Mouse (Mus musculus) heart, embryonic 11.5 days (tissue): ENCODE results near the gene Ikzf2. TPM values are rescaled to one million over a fixed set of nuclear protein-coding genes. Genes with fewer than 3 reads are reported as not detected.

ENCODE experiments used
- ATAC-seq: fragments of 200-750 bp; cut with Nextera tagmentation; replicated peaks from 2 replicates; pipeline ENCODE4 v1.8.0; 2017; ENCODE audit warnings: moderate library complexity; ENCODE audit not compliant: insufficient number of reproducible peaks, low FRiP score, low TSS enrichment
- H3K27ac ChIP-seq: fragments of 300-500 bp; sonication (generic); 2 replicates; pipeline ENCODE4 v1.5.1; 2014; ENCODE audit warnings: mild to moderate bottlenecking, low read depth, low read length
- H3K27me3 ChIP-seq: fragments of 300-500 bp; sonication (generic); 2 replicates; pipeline ENCODE4 v1.6.1; 2014; ENCODE audit warnings: mild to moderate bottlenecking, low read length, mixed read lengths; ENCODE audit not compliant: control insufficient read depth, insufficient read depth
- H3K36me3 ChIP-seq: fragments of 300-500 bp; sonication (generic); 2 replicates; pipeline ENCODE4 v1.6.1; 2014; ENCODE audit warnings: mild to moderate bottlenecking, low read length, moderate library complexity, mixed read lengths; ENCODE audit not compliant: control insufficient read depth, insufficient read depth
- H3K4me1 ChIP-seq: fragments of 300-500 bp; sonication (generic); 2 replicates; pipeline ENCODE4 v1.6.1; 2014; ENCODE audit warnings: low read length; ENCODE audit not compliant: control insufficient read depth, insufficient read depth
- H3K4me2 ChIP-seq: fragments of 300-500 bp; sonication (generic); 2 replicates; pipeline ENCODE4 v1.6.1; 2014; ENCODE audit warnings: mild to moderate bottlenecking, moderate library complexity
- H3K4me3 ChIP-seq: fragments of 300-500 bp; sonication (generic); 2 replicates; pipeline ENCODE4 v1.5.1; 2014; ENCODE audit warnings: low read depth, low read length
- H3K9ac ChIP-seq: fragments of 300-500 bp; sonication (generic); 2 replicates; pipeline ENCODE4 v1.6.1; 2014; ENCODE audit warnings: mild to moderate bottlenecking, low read depth, low read length, moderate library complexity
- H3K9me3 ChIP-seq: fragments of 300-500 bp; sonication (generic); replicated peaks from 2 replicates; pipeline ENCODE4 v1.6.1; 2016; ENCODE audit warnings: low read length; ENCODE audit not compliant: control insufficient read depth
- WGBS: fragments of 180-500 bp; shearing (Covaris S2); extraction: QIAGEN DNeasy Blood & Tissue Kit; methylation state at CpG from one replicate; pipeline ENCODE4 v1.1.7; 2014; ENCODE audit not compliant: insufficient replicate concordance; 5-methylcytosine and 5-hydroxymethylcytosine counted together
- polyA plus RNA-seq: library from polyadenylated mRNA; unstranded; fragments of >200 nt; fragmentation: Nextera tagmentation; extraction: Ambion mirVana; gene quantifications from 2 replicates; pipeline ENCODE4 v1.2.1, GENCODE M21; 2014

Ikzf2 gene
- polyA plus RNA-seq, 1 experiment from 2014 or later = 3.1 TPM

- H3K9me3 ChIP-seq = no peaks in the 10 kb centered on the region
- H3K27me3 ChIP-seq = no peaks in the 10 kb centered on the region
- H3K4me1 ChIP-seq = no peaks in the 10 kb centered on the region
- H3K36me3 ChIP-seq = no peaks in the 10 kb centered on the region
- no peak overlapping the region for H3K4me3 ChIP-seq
- no peak overlapping the region for H3K9ac ChIP-seq
- H3K27ac ChIP-seq = no peak overlapping the region
- no peak for ATAC-seq
- WGBS = 67% methylated on average over 6 of the region's 6 CpGs
- H3K4me2 ChIP-seq = no peak overlapping the region
Measured at GRCm38 (mm10) chr1:69630508-69630907, 56.5 kb downstream of the Ikzf2 start.

DNA sequence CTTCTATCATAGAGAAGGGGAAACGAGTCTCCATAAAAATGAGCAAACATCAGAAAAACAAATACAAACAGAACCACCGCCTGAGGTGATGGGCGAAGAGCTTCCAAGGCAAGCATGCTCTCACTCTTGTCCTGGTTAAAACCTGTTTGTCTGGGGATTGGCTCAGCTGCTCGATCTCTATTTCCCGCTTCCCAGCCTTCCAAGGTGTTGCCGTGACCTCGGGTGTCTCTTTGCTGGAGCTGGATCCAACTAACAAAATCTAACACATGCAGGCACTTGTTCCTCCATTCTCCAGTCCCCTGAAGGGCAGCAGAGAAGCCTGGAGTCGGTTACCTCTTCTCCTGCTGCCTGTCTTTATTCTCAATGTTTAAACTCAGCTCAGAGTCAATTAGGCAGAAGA, 57.5 kb downstream of the Ikzf2 start:
- H3K4me2 ChIP-seq = no peak overlapping the region

GRCm38 (mm10) chr1:69612076-69612475, 75.0 kb downstream of the Ikzf2 start:
- H3K4me1 ChIP-seq = no peaks in the 10 kb centered on the region
- no peak for ATAC-seq
- no peaks in the 10 kb centered on the region for H3K36me3 ChIP-seq
- no peaks in the 10 kb centered on the region for H3K27me3 ChIP-seq
- no peak overlapping the region for H3K4me2 ChIP-seq
- H3K4me3 ChIP-seq = no peak overlapping the region
- no peak overlapping the region for H3K9ac ChIP-seq
- WGBS = 91% methylated on average over 5 of the region's 5 CpGs
- no peaks in the 10 kb centered on the region for H3K9me3 ChIP-seq
- no peak overlapping the region for H3K27ac ChIP-seq

More for the DNA sequence above, 57.5 kb downstream of the Ikzf2 start:
- no peak for ATAC-seq
- no peaks in the 10 kb centered on the region for H3K9me3 ChIP-seq
- H3K4me3 ChIP-seq = no peak overlapping the region
- no peak overlapping the region for H3K9ac ChIP-seq
- H3K27me3 ChIP-seq = no peaks in the 10 kb centered on the region
- no peaks in the 10 kb centered on the region for H3K4me1 ChIP-seq
- H3K36me3 ChIP-seq = no peaks in the 10 kb centered on the region
- WGBS = 78% methylated on average over 8 of the region's 8 CpGs
- no peak overlapping the region for H3K27ac ChIP-seq

DNA sequence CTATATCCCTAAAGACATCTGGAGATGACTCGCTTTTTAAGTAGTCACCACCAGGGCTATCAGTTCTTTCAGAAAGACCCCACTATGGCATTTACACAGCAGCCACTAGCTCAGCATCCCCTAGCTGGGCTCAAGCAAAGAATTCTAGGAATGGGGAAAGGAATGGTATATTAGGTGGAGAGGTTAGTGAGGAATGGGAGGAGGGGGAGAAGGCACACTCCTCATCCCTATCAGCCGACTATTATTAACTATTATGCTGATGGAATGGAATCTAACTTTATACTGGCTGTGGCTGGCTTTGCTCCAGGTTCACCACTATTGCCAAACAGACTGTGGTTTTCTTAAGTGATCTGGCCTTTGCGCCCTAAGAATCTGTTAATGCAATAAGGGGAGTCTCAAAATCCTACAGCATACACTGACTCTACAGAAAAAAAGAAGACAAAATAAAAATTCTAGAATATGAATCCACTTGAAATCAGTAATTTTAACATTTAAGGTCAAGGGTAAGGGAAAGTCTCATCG, 75.8 kb downstream of the Ikzf2 start:
- no peak overlapping the region for H3K27ac ChIP-seq
- H3K9ac ChIP-seq = no peak overlapping the region
- H3K4me1 ChIP-seq = no peaks in the 10 kb centered on the region
- WGBS = 69% methylated on average over 4 of the region's 4 CpGs
- H3K9me3 ChIP-seq = no peaks in the 10 kb centered on the region
- no peaks in the 10 kb centered on the region for H3K27me3 ChIP-seq
- ATAC-seq = no peak
- H3K36me3 ChIP-seq = no peaks in the 10 kb centered on the region
- no peak overlapping the region for H3K4me2 ChIP-seq
- no peak overlapping the region for H3K4me3 ChIP-seq

- no peak overlapping the region for H3K27ac ChIP-seq
- no peak overlapping the region for H3K4me2 ChIP-seq
- H3K4me3 ChIP-seq = no peak overlapping the region
- ATAC-seq = no peak
- H3K4me1 ChIP-seq = no peaks in the 10 kb centered on the region
- no peaks in the 10 kb centered on the region for H3K27me3 ChIP-seq
- no peaks in the 10 kb centered on the region for H3K9me3 ChIP-seq
- H3K9ac ChIP-seq = no peak overlapping the region
- 62% methylated on average over 7 of the region's 7 CpGs for WGBS
- no peaks in the 10 kb centered on the region for H3K36me3 ChIP-seq
Measured at GRCm38 (mm10) chr1:69610791-69611190, 76.3 kb downstream of the Ikzf2 start.

DNA sequence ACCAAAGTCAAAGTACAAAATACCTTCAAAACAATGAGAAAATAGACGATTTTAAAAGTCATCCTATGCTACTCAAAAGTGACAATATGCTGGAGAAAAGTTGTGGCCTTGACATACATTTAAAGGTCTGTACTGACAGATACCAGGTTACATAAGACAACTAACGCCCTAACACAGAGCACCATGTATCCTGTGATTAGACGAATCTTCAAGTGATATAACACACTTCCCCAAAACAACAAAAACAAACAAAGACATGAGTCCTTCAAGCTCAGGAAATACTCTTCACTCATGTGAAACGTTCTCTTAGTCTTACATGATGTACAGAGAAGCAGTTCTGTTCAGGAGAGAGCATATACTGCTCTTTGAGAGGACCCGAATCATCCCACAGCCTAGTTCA, 78.2 kb downstream of the Ikzf2 start:
- H3K27ac ChIP-seq = no peak overlapping the region
- H3K4me3 ChIP-seq = no peak overlapping the region
- peaks cover 4% of the 10 kb centered on the region; the same call in 1 of the 2 replicates for H3K4me1 ChIP-seq
- no peaks in the 10 kb centered on the region for H3K27me3 ChIP-seq
- no peaks in the 10 kb centered on the region for H3K36me3 ChIP-seq
- H3K9ac ChIP-seq = no peak overlapping the region
- no peak overlapping the region for H3K4me2 ChIP-seq
- no peak for ATAC-seq
- WGBS = 62% methylated on average over 5 of the region's 5 CpGs
- H3K9me3 ChIP-seq = no peaks in the 10 kb centered on the region

DNA sequence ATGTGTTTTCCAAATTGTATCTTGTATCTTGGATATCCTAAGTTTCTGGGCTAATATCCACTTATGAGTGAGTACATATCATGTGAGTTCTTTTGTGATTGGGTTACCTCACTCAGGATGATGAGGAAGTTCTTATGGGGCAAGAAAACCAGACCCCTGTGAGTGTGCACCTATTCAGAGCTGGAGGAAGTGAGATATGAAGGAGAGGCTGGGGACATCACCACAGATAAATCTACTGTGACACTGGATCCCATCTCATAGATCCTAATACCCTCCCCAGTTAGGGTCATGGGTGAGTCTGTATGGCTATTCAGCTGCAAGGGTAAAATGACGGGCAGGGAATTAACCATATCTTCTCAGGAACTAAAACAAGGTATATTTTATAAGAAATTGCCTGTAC, 80.2 kb downstream of the Ikzf2 start:
- no peak overlapping the region for H3K4me2 ChIP-seq
- no peak overlapping the region for H3K9ac ChIP-seq
- no peak overlapping the region for H3K27ac ChIP-seq
- H3K4me1 ChIP-seq = peaks cover 6% of the 10 kb centered on the region; the same call in 1 of the 2 replicates
- H3K27me3 ChIP-seq = no peaks in the 10 kb centered on the region
- H3K36me3 ChIP-seq = no peaks in the 10 kb centered on the region
- no peak overlapping the region for H3K4me3 ChIP-seq
- no peak for ATAC-seq
- 87% methylated on average over 1 of the region's 1 CpGs for WGBS
- H3K9me3 ChIP-seq = no peaks in the 10 kb centered on the region

GRCm38 (mm10) chr1:69604213-69604612, 82.8 kb downstream of the Ikzf2 start:
- Histone ChIP-seq H3K27ac (no peak overlapping the region), H3K27me3 (no peaks in the 10 kb centered on the region), H3K4me2 (no peak overlapping the region), H3K9ac (no peak overlapping the region), H3K4me1 (peaks cover 6% of the 10 kb centered on the region; the same call in 1 of the 2 replicates), H3K9me3 (no peaks in the 10 kb centered on the region), H3K4me3 (no peak overlapping the region), H3K36me3 (no peaks in the 10 kb centered on the region)
- 26% methylated on average over 3 of the region's 3 CpGs for WGBS
- ATAC-seq = no peak

DNA sequence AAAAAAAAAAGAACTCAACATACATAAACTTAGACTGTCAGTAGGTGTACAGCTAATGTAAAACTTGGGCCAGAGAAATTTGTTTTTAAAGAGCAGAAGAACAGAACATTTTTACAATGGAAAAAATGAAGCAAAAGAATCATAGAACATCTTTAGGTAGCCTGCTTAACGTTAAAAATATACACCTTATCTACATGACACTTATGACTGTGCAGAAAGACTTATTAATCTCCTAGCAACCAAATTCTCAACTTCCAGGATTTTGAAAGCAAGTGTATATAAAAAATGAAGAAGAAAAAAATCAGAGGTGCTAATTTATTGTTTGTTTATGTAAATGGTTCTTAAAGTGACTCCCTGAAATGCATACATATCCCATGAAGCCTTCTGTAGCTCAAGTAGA, 86.1 kb downstream of the Ikzf2 start:
- Histone ChIP-seq H3K36me3 (no peaks in the 10 kb centered on the region), H3K9me3 (no peaks in the 10 kb centered on the region), H3K4me1 (peaks cover 6% of the 10 kb centered on the region; the same call in 1 of the 2 replicates), H3K27me3 (no peaks in the 10 kb centered on the region), H3K9ac (no peak overlapping the region), H3K4me3 (no peak overlapping the region), H3K4me2 (no peak overlapping the region), H3K27ac (no peak overlapping the region)
- 46% methylated on average over 1 of the region's 1 CpGs for WGBS
- ATAC-seq = no peak
